Mouse (Mus musculus) c-Kit-positive CD71-negative TER-119-negative erythroid progenitor cells, embryonic 14.5 days (primary cell): ENCODE data around the gene A630089N07Rik.

Source experiments
- DNase-seq: peaks from one replicate; pipeline ENCODE4 v3.0.0-alpha.2; 2013; ENCODE audit warnings: low read depth

The A630089N07Rik gene

DNA sequence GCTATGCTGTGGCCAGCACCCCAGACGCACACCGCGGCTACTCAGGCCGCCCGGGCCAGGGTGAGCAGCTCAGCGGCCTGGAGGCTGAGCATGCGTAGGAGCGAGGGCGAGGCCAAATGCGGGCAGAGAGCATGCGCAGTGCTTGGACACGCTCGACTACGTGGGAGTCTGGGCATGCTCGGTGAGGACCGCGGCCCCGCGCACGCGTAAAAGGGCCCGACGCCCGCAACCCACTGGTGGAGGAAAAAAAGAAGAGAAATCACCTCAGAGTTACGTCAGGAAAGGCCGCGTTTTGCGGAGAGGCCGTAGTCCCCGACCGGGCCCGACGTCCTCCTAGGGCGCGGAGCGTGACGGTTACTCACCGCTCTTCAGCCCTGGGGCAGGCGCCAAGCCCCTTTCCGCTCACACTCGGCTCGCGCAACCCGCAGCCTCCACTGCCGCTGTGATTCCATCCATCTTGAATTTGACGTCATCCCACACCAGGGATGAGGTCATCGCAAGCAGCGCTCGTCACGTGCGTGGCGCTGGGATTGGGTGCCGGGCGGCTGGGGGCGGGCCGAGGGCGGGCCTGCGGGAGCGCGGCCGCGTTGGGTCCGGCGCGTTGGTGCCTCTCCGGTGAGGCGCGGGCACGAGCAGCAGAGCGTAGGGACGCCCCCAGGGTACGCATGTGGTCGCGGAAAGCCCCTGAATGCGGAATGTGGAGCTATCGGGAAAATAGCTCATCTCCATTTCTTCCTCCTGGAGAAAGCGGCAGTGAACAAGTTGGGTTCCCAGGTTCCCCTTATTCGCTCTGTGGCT lies 119.9 kb downstream of the A630089N07Rik start, which contains the start of the genes C2cd2 and Zbtb21:
Gene C2cd2, minus strand, starts transcription at position 448 of the 798 bp plus-strand sequence.
Gene Zbtb21, minus strand, starts transcription at position 472 of the 798 bp plus-strand sequence.
- DNase-seq: peak; percentile 90

GRCm38 (mm10) chr16:97961381-97962150 lies 120.7 kb downstream of the A630089N07Rik start:
- DNase-seq: no peak

GRCm38 (mm10) chr16:97960348-97960747 lies 121.9 kb downstream of the A630089N07Rik start:
- no peak for DNase-seq

DNA sequence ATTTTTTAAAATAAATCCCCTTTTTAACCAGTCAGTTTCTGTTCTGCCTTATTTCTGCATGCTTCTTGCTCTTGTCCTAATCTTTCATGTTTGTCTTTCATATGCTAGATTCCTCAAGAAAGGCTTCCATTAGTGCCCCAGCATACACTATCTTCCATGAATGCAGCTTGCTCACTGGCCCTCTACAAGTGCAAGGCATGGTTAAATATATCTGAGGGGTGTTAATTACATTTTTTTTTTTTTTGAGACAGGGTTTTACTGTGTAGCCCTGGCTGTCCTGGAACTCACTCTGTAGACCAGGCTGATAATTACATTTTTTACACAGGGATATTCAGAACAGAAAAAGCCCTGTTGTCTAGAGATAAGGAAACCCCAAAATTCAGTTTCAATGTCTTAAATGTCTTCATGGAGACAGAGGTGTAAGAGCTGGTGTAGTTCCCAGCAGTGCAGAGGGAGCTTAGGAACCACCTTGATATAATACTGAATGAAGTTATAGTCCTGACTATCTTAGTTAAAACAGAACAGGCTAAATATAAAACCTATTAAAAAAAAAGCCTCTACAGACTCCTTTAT lies 123.8 kb downstream of the A630089N07Rik start:
- DNase-seq: no peak

DNA sequence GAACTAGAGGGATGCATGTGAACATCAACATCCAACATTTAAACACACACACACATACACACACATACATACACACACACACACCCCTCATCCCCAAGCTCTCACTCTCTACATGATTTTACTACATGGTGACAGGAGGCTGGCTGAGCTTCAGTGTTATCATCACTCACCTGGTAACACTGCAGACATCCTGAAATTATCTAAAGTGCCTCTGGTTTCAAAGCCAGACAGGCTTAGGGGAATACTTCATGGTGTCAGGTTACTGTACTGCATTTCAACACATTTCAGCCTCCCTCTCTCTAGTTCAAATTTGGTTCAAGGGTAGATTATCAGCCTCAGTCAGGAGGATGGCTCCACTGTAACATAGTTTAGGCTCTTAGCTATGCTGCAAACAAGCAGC lies 124.6 kb downstream of the A630089N07Rik start:
- no peak for DNase-seq

DNA sequence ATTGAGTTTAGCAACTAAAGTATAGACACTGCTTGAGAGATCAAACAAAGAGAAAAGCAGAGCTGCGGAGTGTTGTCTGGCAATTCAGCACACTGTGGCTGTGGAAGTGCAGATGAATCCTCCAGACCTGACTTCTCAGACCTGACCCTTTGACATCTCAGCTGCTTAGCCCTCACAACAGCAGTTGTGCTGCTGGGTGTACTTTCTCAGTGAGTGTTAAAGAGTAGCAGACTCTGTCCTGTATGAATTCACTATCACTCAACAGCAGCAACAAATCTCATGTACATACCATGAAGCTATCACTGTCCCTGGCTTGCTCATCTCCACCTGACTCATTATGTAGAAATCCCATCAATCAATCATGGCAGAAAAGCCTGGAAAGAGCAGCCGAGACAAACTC lies 126.2 kb downstream of the A630089N07Rik start:
- no peak for DNase-seq

GRCm38 (mm10) chr16:97953300-97953699 lies 128.9 kb downstream of the A630089N07Rik start:
- DNase-seq: no peak

DNA sequence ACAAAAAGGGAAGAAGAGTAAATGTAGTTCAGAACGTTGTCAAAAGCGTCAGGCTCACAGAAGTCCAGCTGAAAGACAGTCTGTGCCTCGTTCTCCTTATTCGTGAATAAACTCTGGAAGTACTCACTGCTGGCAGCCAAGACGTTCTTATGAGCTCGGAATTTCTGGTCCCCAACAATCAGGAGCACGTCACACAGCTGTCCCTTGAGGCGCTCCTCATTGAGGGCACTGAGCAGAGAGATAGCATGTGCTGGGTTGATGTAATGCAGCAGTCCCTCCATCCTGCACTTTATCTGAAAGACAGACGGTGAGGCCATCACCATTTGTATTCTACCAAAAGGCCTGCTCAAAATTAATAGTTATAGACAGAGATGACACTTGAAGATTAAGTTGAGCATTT lies 129.4 kb downstream of the A630089N07Rik start:
- no peak for DNase-seq

DNA sequence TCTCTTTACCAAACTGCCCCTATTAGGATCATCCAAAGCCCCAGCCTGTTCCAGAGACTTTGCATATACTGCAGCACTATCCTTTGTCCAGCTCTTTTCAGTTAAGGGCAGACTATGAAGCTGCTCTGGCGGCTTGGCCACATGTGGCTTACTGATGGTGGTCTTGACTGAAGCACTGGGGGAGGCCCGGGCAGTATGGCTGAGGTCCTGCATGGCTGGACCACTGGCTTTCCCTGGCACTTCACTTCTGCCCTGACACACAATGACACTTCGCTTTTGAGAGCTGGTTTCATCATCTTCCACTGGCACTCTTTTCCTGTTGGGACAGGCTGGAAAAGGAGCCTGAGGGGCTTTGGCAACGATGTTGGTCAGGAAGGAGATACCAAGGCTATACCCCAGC lies 129.9 kb downstream of the A630089N07Rik start:
- DNase-seq: no peak
